Mouse (Mus musculus) inflammation-experienced regulatory T-cells, adult 6 months (primary cell): ENCODE measurements around the gene Gm8011. TPM values are rescaled to one million over a fixed set of nuclear protein-coding genes. Genes with fewer than 3 reads are reported as not detected.
"Not testable (repeated sequence)": the region's sequence is repeated elsewhere in the genome, so short reads cannot be mapped to it uniquely, and the experiment has no call there.

Source experiments
- ATAC-seq: one replicate; pipeline ENCODE4 v1.8.0; 2017
- polyA plus RNA-seq, 3 experiments: library from polyadenylated mRNA; unstranded; fragments of 100-300 nt; shearing (Covaris generic); gene quantifications; one replicate each; pipeline ENCODE4 v1.2.1; 2017

Gene Gm8011
- not detected for polyA plus RNA-seq

- not testable (repeated sequence) for ATAC-seq
Observed at GRCm38 (mm10) chr14:42463581-42463980, at the start of gene Gm8011. Gm8011 (plus strand) TSS chr14:42463881.

GRCm38 (mm10) chr14:42439573-42439972 is 24.1 kb upstream of the Gm8011 start, which contains the start of gene Gm8005:
Gm8005 (minus strand) TSS chr14:42439673.
- not testable (repeated sequence) for ATAC-seq

- ATAC-seq = not testable (repeated sequence)
Observed at GRCm38 (mm10) chr14:42502249-42502648, 38.6 kb downstream of the Gm8011 start, which contains the start of gene Gm8020. Gm8020 (minus strand) TSS chr14:42502349.

Other genes starting within 250 kb of the Gm8011 start
- not detected for gene Gm17026, start 203.8 kb upstream of the Gm8011 start, polyA plus RNA-seq
- gene Gm9611, start 166.5 kb upstream of the Gm8011 start, polyA plus RNA-seq = not detected
- not detected for gene Gm7995, start 153.7 kb upstream of the Gm8011 start, polyA plus RNA-seq
- not detected for gene Gm8005, start 24.2 kb upstream of the Gm8011 start, polyA plus RNA-seq
- gene Gm8020, start 38.5 kb downstream of the Gm8011 start, polyA plus RNA-seq = not detected
- gene Gm8024, start 60.4 kb downstream of the Gm8011 start, polyA plus RNA-seq = not detected
- gene Gm17124, start 136.0 kb downstream of the Gm8011 start, polyA plus RNA-seq = not detected
- not detected for gene Gm3633, start 178.0 kb downstream of the Gm8011 start, polyA plus RNA-seq
- not detected for gene Gm10378, start 192.1 kb downstream of the Gm8011 start, polyA plus RNA-seq